Mouse (Mus musculus) C2C12 (cell line): ENCODE measurements around the gene Jmy.

Source experiments
- CEBPB ChIP-seq: IDR thresholded peaks from one replicate; pipeline ENCODE4 v1.6.1; 2011; ENCODE audit warnings: low read depth, mild to moderate bottlenecking, control low read depth, moderate library complexity
- CTCF ChIP-seq: IDR thresholded peaks from one replicate; pipeline ENCODE4 v1.5.1; 2011; ENCODE audit not compliant: control insufficient read depth, insufficient read depth, insufficient read length
- MYOD1 ChIP-seq: IDR thresholded peaks from one replicate; pipeline ENCODE4 v1.6.1; 2011; ENCODE audit warnings: low read depth; ENCODE audit not compliant: control insufficient read depth, insufficient read length
- MYOG ChIP-seq: IDR thresholded peaks from one replicate; pipeline ENCODE4 v1.6.1; 2011; ENCODE audit not compliant: control insufficient read depth, insufficient read length; ENCODE audit errors: extremely low read depth

DNA sequence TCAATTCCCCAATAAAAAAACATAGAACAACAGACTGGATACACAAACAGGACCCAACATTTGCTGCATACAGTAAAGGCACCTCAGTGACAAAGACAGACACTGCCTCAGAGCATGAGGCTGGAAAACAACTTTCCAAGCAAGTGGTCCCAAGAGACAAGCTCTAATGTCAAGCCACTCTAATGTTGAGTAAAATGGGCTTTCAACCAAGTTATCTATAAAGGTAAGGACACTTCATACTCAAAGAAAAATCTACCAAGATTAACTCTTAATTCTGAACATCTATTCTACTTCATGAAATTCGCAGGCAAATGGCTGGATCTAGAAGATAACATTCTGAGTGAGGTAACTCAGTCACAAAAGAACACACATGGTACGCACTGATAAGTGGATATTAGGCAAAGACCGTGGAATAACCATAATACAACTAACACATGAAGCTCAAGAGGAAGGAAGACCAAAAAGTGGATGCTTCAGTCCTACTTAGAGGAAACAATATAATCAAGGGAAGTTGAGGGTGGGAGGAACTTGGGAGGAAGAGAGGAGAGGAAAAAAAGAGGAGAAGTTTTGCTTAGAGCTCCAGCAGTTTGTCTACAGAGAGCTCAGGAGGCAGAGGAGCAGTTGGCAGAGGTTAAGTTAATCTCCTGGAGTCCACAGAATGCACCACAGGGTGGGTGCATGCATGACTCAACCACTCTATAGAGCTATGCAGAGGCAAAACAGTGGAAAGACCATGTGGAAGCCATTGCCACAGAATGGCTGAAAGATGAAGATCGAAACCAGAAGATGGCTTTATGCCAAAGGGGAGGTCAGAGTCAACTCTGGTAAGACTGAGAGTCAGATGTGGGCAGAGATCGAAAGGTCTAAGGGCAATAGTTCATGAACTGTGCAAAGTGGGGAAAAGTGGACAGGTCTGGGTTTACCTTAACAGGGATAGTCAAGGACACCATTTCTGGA is 71.4 kb downstream of the Jmy start:
- TF ChIP-seq CTCF (no peak), CEBPB (no peak), MYOG (no peak), MYOD1 (no peak)
